Mouse (Mus musculus) testis, adult 2 months (tissue): ENCODE data around the gene Bet1l.

Source experiments
- CTCF ChIP-seq: fragments of 200-500 bp; IDR thresholded peaks from 2 replicates; pipeline ENCODE4 v1.5.1; 2012; ENCODE audit warnings: low read depth, mild to moderate bottlenecking, inconsistent platforms, low read length, moderate library complexity; ENCODE audit not compliant: control insufficient read depth, insufficient read depth, insufficient replicate concordance
- POLR2A ChIP-seq: fragments of 200-500 bp; IDR thresholded peaks from 2 replicates; pipeline ENCODE4 v1.6.1; 2012; ENCODE audit warnings: low read depth, mild to moderate bottlenecking, inconsistent platforms, low read length, moderate library complexity; ENCODE audit not compliant: control insufficient read depth

DNA sequence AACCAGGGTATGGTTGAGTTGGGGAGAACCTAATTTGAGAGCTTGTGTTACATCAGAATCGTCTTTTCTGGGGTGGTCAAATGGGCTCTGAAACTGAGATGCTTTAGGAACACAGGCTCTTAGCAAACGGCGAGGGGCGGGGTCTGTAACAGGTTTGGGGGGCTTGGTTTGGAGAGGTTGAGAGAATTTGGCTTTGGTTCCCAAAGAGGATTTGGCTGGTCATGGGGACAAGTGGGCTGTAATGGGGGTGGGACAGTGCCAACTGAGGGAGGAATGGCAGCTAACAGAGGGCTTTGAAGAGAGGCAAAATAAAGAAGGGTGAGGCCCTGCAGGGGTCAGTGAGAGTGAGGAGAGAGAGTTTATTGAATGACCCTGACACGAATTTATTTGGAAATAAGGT is 17.8 kb downstream of the Bet1l start:
- TF ChIP-seq CTCF (no peak), POLR2A (no peak)
